Mouse (Mus musculus): ENCODE measurements around the gene Tigd4. TPM values are rescaled to one million over a fixed set of nuclear protein-coding genes. Genes with fewer than 3 reads are reported as not detected.
"Not testable (repeated sequence)": the region's sequence is repeated elsewhere in the genome, so short reads cannot be mapped to it uniquely, and the experiment has no call there.

Gene Tigd4
- not detected in 2 replicates for total RNA-seq (2015; ENCODE audit: low replicate concordance)
- not detected in 2 replicates for total RNA-seq (2017; ENCODE audit: low replicate concordance)

DNA sequence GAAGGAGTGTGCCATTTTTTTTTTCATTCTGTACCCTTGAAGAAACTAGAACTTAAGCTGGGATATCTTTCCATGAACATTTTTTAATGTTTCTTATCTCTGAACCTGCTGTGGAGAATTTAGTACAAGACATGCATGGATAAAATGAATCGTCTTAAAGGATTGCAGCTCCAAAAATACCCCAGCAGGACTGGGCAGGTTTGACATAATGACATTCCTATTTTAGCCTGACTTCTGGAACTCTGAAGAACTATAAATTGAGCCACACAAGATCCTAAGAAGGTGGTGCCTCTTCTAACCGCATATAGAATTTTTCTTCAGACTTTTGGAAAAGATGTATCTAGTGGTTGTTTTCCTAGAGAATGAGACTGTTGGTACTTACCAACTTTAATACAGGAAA lies at the start of gene Tigd4:
Gene Tigd4 (plus strand): TSS at position 301 of the 400 bp plus-strand sequence.
- ATAC-seq (replicated peaks; ENCODE audit: low FRiP score, poor library complexity, severe bottlenecking) = no peak

GRCm38 (mm10) chr3:84547177-84547576 lies 46.2 kb upstream of the Tigd4 start:
- ATAC-seq (replicated peaks; ENCODE audit: low FRiP score, poor library complexity, severe bottlenecking) = no peak

- no peak for ATAC-seq (replicated peaks; ENCODE audit: low FRiP score, poor library complexity, severe bottlenecking)
Measured at GRCm38 (mm10) chr3:84555780-84556179, 37.6 kb upstream of the Tigd4 start.

DNA sequence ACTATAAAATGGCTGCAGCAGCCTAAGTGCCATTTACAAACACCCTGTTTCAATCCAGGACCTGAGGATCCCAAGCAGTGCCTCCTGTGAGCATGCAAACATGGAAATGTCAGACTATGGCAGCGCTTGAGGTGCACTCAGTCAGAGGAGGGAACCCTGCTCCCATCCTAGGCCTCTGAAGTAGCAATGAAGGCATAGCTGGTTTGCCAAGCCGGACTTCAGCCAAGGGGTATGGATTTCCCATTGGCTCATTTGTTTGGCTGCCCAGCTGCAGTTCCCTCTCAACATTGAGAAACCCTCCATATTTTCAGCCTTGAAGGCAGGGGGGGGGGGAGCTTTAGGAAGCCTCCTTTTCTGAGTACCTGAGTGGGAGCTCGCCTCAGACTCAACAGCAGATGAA lies 35.1 kb upstream of the Tigd4 start:
- no peak for ATAC-seq (replicated peaks; ENCODE audit: low FRiP score, poor library complexity, severe bottlenecking)

DNA sequence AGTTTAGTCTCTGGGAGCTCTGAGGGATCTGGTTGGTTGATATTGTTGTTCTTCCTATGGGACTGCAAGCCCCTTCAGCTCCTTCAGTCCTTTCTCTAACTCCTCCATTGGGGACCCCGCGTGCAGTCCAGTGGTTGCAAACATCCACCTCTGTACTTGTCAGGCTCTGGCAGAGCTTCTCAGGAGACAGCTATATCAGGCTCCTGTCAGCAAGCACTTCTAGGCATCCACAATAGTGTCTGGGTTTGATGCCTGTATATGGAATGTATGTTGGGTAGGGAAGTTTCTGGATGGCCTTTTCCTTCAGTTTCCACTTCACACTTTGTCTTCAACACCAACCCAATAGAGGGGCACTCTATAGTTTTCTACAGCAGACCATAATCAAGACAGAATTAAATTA lies 30.5 kb upstream of the Tigd4 start:
- not testable (repeated sequence) for ATAC-seq (replicated peaks; ENCODE audit: low FRiP score, poor library complexity, severe bottlenecking)

DNA sequence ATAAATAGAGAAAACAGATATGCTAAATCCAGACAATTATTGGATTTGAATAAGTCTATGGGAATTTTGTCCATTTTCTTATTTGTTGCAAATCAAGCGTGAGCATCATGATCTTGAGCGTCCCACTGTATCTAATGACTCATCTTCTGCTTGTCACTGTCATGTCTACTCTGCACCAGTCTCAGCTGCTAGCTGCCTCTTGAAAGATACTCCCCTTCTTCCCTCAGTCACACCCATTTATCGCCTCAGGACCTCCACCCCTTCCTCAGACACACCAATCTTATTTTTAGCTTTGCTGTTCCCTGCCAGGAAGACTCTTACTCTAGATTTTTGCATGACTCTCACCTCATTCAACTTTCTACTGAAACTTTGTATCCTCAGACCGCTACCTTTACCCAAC lies 30.0 kb upstream of the Tigd4 start:
- ATAC-seq (replicated peaks; ENCODE audit: low FRiP score, poor library complexity, severe bottlenecking) = no peak

DNA sequence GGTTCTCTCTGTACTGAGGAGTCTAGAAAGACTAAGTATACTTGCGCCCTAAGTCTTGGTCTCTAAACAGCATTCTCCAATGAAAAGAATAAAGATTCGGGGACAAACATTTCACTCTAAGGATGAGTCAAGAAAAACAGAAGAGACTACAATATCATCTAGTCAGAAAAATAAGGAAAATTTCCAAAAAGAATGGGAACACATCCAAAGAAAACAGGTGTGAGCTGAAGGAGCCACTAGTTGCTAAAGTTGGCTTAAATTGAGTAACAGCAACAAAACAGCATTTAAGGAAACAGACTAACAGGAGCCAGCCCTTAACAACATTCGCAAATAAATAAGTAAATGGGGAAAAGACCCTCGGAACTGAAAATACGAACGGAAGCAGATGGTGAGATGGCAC lies 24.8 kb upstream of the Tigd4 start:
- ATAC-seq (replicated peaks; ENCODE audit: low FRiP score, poor library complexity, severe bottlenecking) = no peak

DNA sequence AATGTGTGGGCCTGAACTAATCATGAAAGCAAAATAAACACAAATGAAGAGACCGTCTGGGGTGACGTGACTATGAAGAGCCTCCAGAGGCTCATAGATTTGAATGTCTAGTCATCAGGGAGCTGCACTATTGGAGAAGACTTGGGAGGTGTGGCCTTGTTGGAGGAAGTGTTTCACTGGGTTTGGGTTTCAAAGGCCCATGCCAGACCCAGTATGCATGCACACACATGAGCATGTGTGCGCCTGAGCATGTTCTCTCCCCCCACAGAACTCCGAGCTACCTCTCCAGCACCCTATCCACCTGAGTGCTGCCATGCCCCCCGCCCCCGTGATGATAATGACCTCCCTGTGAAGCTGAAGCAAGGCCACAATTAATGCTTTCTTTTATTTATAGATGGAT lies 23.8 kb upstream of the Tigd4 start:
- ATAC-seq (replicated peaks; ENCODE audit: low FRiP score, poor library complexity, severe bottlenecking) = no peak

DNA sequence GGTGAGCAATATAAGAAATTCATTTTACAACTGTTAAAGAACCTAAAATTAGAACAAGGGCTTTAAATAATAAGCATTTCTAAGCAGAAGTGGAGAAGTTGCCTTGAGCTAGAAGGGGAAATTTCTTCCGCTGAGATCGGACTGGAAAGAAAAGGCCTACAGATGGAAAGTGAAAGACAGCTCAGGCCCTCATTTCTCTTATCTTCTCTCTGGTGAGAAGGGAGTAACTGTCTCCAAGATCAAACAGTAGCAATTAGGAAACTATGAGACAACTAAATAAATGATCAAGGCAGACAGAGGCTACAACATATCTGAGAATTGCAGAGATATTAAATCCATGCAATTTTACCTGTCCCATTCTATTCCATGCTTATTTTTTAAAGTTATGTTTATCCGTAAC lies 22.9 kb upstream of the Tigd4 start:
- ATAC-seq (replicated peaks; ENCODE audit: low FRiP score, poor library complexity, severe bottlenecking) = no peak

- no peak for ATAC-seq (replicated peaks; ENCODE audit: low FRiP score, poor library complexity, severe bottlenecking)
Measured at GRCm38 (mm10) chr3:84580716-84581115, 12.7 kb upstream of the Tigd4 start.

GRCm38 (mm10) chr3:84581696-84582022 lies 11.7 kb upstream of the Tigd4 start:
- no peak for ATAC-seq (replicated peaks; ENCODE audit: low FRiP score, poor library complexity, severe bottlenecking)

DNA sequence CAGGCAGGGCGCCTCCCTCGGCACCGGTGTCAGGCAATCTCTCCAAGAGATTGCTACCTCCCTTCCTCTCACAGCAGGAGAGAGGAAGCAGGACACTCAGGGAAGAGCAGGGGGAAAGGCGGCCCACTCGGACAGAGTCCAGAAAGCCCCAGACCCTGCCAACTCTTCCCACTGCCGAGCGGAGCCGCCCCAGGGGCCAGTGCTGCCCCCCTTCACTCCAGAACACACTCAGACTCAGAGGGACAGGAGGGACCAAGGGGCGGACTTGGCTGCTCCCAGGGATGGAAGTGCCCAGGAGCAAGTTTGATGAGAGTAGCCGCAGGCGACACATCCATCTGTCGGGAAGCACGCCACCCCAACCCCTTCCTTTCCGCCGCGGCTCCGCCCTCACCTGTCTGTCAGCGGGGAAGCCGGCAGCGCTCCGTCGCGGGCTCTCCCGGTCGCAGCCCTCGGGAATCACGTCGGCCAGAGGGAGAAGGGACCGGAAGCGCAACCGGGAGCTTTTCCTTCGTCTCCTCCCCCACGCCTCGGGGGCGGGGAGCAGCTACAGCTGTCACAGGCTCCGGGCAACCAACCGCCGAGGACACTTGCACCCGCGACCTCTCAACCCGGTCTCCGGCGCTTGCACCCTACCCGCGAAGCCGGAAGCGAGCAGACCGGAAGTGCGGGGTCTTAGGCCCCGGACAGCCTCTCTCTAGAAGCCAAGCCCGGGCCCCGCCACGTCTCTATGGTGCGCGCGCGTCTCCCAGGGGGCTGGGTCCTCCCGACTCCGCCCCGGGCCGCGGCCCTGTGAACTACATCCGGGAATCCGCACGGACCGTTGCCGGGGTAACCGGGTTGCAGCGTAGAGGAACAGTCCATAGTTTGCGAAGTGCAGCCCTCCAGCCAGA lies 11.1 kb upstream of the Tigd4 start, which contains the start of gene Arfip1:
Gene Arfip1 (minus strand): TSS at position 603 of the 890 bp plus-strand sequence.
- ATAC-seq (replicated peaks; ENCODE audit: low FRiP score, poor library complexity, severe bottlenecking) = peak; percentile 92

GRCm38 (mm10) chr3:84582913-84583276 lies 10.5 kb upstream of the Tigd4 start:
- 0 out of 2 replicates have a peak, but pooled peaks have one; percentile 14 for ATAC-seq (replicated peaks; ENCODE audit: low FRiP score, poor library complexity, severe bottlenecking)

DNA sequence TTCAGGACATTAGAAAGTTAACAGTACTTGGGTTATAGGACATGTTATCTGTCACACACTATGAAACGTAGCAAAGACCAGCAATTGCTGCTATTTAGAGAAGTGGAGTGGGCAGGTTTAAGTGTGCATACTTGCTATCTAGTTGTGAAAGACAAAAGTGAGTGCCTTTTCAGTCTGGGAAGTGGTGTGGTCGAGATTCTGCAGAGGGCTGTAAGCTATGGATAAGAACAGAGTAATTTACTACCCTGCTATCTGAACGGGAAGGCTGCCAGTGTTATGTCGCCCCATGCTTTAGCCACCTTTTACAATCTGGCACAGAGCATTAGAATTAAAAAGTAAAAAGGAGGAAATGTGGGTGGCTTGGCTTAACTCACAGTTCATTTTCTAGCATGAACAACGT lies 6.6 kb upstream of the Tigd4 start:
- no peak for ATAC-seq (replicated peaks; ENCODE audit: low FRiP score, poor library complexity, severe bottlenecking)

GRCm38 (mm10) chr3:84594894-84595676 lies 1.7 kb downstream of the Tigd4 start:
- ATAC-seq (replicated peaks; ENCODE audit: low FRiP score, poor library complexity, severe bottlenecking) = no peak

- no peak for ATAC-seq (replicated peaks; ENCODE audit: low FRiP score, poor library complexity, severe bottlenecking)
Measured at GRCm38 (mm10) chr3:84595677-84596234, 2.4 kb downstream of the Tigd4 start.

DNA sequence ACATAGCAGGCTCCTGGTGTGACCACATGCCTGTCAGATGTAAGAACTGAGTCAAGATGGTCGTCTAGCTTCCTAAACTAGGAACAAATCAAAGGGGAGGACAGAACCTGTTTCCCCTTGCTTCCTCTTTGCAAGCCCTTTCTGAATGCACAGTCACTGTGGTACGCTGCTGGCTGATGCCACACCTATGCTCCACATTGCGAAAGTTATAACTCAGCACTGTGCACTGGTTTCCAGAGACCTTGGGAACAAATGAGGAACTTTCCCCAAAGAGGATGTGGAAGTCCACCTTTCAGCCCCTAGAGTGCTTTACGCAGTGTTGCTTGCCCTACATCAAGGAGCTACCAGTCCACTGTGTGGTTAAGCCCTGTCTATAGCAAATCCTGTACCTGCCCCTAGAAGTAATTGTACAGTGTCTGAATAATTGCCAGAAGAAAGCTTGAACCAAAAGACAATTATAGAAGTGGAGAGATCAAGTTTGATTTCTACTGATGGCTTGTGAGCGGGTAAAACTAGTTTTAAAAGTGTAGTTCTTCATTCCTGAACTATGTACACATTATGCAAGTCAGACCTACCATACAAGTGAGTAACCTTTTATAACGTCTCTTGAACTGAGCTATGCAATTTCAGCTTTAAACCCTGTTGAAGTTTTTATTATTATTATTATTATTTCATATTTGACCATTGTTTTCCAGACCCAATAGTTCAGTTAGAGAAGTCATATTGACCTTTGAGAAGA lies 4.8 kb downstream of the Tigd4 start:
- no peak for ATAC-seq (replicated peaks; ENCODE audit: low FRiP score, poor library complexity, severe bottlenecking)

- no peak for ATAC-seq (replicated peaks; ENCODE audit: low FRiP score, poor library complexity, severe bottlenecking)
Measured at GRCm38 (mm10) chr3:84598756-84599155, 5.4 kb downstream of the Tigd4 start.

GRCm38 (mm10) chr3:84601870-84602495 lies 8.6 kb downstream of the Tigd4 start:
- no peak for ATAC-seq (replicated peaks; ENCODE audit: low FRiP score, poor library complexity, severe bottlenecking)

- ATAC-seq (replicated peaks; ENCODE audit: low FRiP score, poor library complexity, severe bottlenecking) = no peak
Measured at GRCm38 (mm10) chr3:84602759-84603158, 9.4 kb downstream of the Tigd4 start.
